Mouse (Mus musculus): ENCODE measurements around the gene Prokr2. TPM values are rescaled to one million over a fixed set of nuclear protein-coding genes. Genes with fewer than 3 reads are reported as not detected.

Gene Prokr2
- 0.02 and 0.04 TPM in 2 replicates for polyA plus RNA-seq (2012; rRNA removed)

GRCm38 (mm10) chr2:132385194-132385838 is at the start of gene Prokr2:
Prokr2 (minus strand) TSS chr2:132385447.
- Histone ChIP-seq H3K27me3 (ENCODE audit: control insufficient read depth, insufficient read depth, low read length) (no peaks in the 10 kb centered on the region), H3K4me1 (ENCODE audit: control insufficient read depth, insufficient read depth, low read length) (peaks cover 2% of the 10 kb centered on the region; the same call in 1 of the 2 replicates), H3K27ac (ENCODE audit: control insufficient read depth, insufficient read depth, low read depth, low read length) (no peak within 1 kb of the TSS), H3K36me3 (ENCODE audit: control insufficient read depth, insufficient read depth, low read length) (no peaks in the 10 kb centered on the region), H3K4me3 (ENCODE audit: control insufficient read depth, low read depth, low read length) (peak within 1 kb of the TSS; percentile 42)
- TF ChIP-seq CTCF (IDR thresholded peaks at IDR 0.05; ENCODE audit: control insufficient read depth, insufficient read depth, insufficient replicate concordance, low read depth, low read length) (no peak), POLR2A (IDR thresholded peaks at IDR 0.05; ENCODE audit: control insufficient read depth, low read depth, low read length) (no peak)

GRCm38 (mm10) chr2:132427160-132427941 is 42.1 kb upstream of the Prokr2 start:
- no peaks in the 10 kb centered on the region for H3K36me3 ChIP-seq (ENCODE audit: control insufficient read depth, insufficient read depth, low read length)
- H3K27ac ChIP-seq (ENCODE audit: control insufficient read depth, insufficient read depth, low read depth, low read length), result no peak overlapping the region
- TF ChIP-seq CTCF (IDR thresholded peaks at IDR 0.05; ENCODE audit: control insufficient read depth, insufficient read depth, insufficient replicate concordance, low read depth, low read length) (no peak), POLR2A (IDR thresholded peaks at IDR 0.05; ENCODE audit: control insufficient read depth, low read depth, low read length) (no peak)
- no peaks in the 10 kb centered on the region for H3K27me3 ChIP-seq (ENCODE audit: control insufficient read depth, insufficient read depth, low read length)
- H3K4me3 ChIP-seq (ENCODE audit: control insufficient read depth, low read depth, low read length), result peak overlapping the region; percentile 74
- H3K4me1 ChIP-seq (ENCODE audit: control insufficient read depth, insufficient read depth, low read length), result peaks cover 4% of the 10 kb centered on the region; the same call in 1 of the 2 replicates

GRCm38 (mm10) chr2:132425576-132425975 is 40.3 kb upstream of the Prokr2 start:
- H3K36me3 ChIP-seq (ENCODE audit: control insufficient read depth, insufficient read depth, low read length), result no peaks in the 10 kb centered on the region
- peaks cover 4% of the 10 kb centered on the region; the same call in 1 of the 2 replicates for H3K4me1 ChIP-seq (ENCODE audit: control insufficient read depth, insufficient read depth, low read length)
- H3K27me3 ChIP-seq (ENCODE audit: control insufficient read depth, insufficient read depth, low read length), result no peaks in the 10 kb centered on the region
- H3K27ac ChIP-seq (ENCODE audit: control insufficient read depth, insufficient read depth, low read depth, low read length), result no peak overlapping the region
- H3K4me3 ChIP-seq (ENCODE audit: control insufficient read depth, low read depth, low read length), result no peak overlapping the region
- TF ChIP-seq POLR2A (IDR thresholded peaks at IDR 0.05; ENCODE audit: control insufficient read depth, low read depth, low read length) (no peak), CTCF (IDR thresholded peaks at IDR 0.05; ENCODE audit: control insufficient read depth, insufficient read depth, insufficient replicate concordance, low read depth, low read length) (no peak)

- no peak overlapping the region for H3K4me3 ChIP-seq (ENCODE audit: control insufficient read depth, low read depth, low read length)
- no peaks in the 10 kb centered on the region for H3K27me3 ChIP-seq (ENCODE audit: control insufficient read depth, insufficient read depth, low read length)
- H3K4me1 ChIP-seq (ENCODE audit: control insufficient read depth, insufficient read depth, low read length), result peaks cover 4% of the 10 kb centered on the region; the same call in 1 of the 2 replicates
- no peaks in the 10 kb centered on the region for H3K36me3 ChIP-seq (ENCODE audit: control insufficient read depth, insufficient read depth, low read length)
- TF ChIP-seq CTCF (IDR thresholded peaks at IDR 0.05; ENCODE audit: control insufficient read depth, insufficient read depth, insufficient replicate concordance, low read depth, low read length) (no peak), POLR2A (IDR thresholded peaks at IDR 0.05; ENCODE audit: control insufficient read depth, low read depth, low read length) (no peak)
- no peak overlapping the region for H3K27ac ChIP-seq (ENCODE audit: control insufficient read depth, insufficient read depth, low read depth, low read length)
Observed at GRCm38 (mm10) chr2:132423411-132424047, 38.3 kb upstream of the Prokr2 start.

- Histone ChIP-seq H3K36me3 (ENCODE audit: control insufficient read depth, insufficient read depth, low read length) (no peaks in the 10 kb centered on the region), H3K4me1 (ENCODE audit: control insufficient read depth, insufficient read depth, low read length) (peaks cover 4% of the 10 kb centered on the region; the same call in 1 of the 2 replicates), H3K27ac (ENCODE audit: control insufficient read depth, insufficient read depth, low read depth, low read length) (no peak overlapping the region), H3K4me3 (ENCODE audit: control insufficient read depth, low read depth, low read length) (no peak overlapping the region), H3K27me3 (ENCODE audit: control insufficient read depth, insufficient read depth, low read length) (no peaks in the 10 kb centered on the region)
- no peak for TF ChIP-seq CTCF (IDR thresholded peaks at IDR 0.05; ENCODE audit: control insufficient read depth, insufficient read depth, insufficient replicate concordance, low read depth, low read length)
Observed at GRCm38 (mm10) chr2:132422846-132423245, 37.6 kb upstream of the Prokr2 start.

- no peak overlapping the region for H3K4me3 ChIP-seq (ENCODE audit: control insufficient read depth, low read depth, low read length)
- H3K27ac ChIP-seq (ENCODE audit: control insufficient read depth, insufficient read depth, low read depth, low read length), result no peak overlapping the region
- H3K36me3 ChIP-seq (ENCODE audit: control insufficient read depth, insufficient read depth, low read length), result no peaks in the 10 kb centered on the region
- H3K4me1 ChIP-seq (ENCODE audit: control insufficient read depth, insufficient read depth, low read length), result no peaks in the 10 kb centered on the region
- TF ChIP-seq POLR2A (IDR thresholded peaks at IDR 0.05; ENCODE audit: control insufficient read depth, low read depth, low read length) (no peak), CTCF (IDR thresholded peaks at IDR 0.05; ENCODE audit: control insufficient read depth, insufficient read depth, insufficient replicate concordance, low read depth, low read length) (no peak)
- H3K27me3 ChIP-seq (ENCODE audit: control insufficient read depth, insufficient read depth, low read length), result no peaks in the 10 kb centered on the region
Observed at GRCm38 (mm10) chr2:132418414-132418813, 33.2 kb upstream of the Prokr2 start.

GRCm38 (mm10) chr2:132410126-132410525 is 24.9 kb upstream of the Prokr2 start:
- Histone ChIP-seq H3K27ac (ENCODE audit: control insufficient read depth, insufficient read depth, low read depth, low read length) (no peak overlapping the region), H3K36me3 (ENCODE audit: control insufficient read depth, insufficient read depth, low read length) (no peaks in the 10 kb centered on the region), H3K4me3 (ENCODE audit: control insufficient read depth, low read depth, low read length) (no peak overlapping the region), H3K27me3 (ENCODE audit: control insufficient read depth, insufficient read depth, low read length) (no peaks in the 10 kb centered on the region), H3K4me1 (ENCODE audit: control insufficient read depth, insufficient read depth, low read length) (no peaks in the 10 kb centered on the region)
- TF ChIP-seq CTCF (IDR thresholded peaks at IDR 0.05; ENCODE audit: control insufficient read depth, insufficient read depth, insufficient replicate concordance, low read depth, low read length) (no peak), POLR2A (IDR thresholded peaks at IDR 0.05; ENCODE audit: control insufficient read depth, low read depth, low read length) (no peak)

Measured in testis, adult 2 months (tissue).